Mouse (Mus musculus): ENCODE measurements around the gene Eef1b2.

- TF ChIP-seq POLR2A (IDR thresholded peaks at IDR 0.05; ENCODE audit: control insufficient read depth, low read depth, low read length) (no peak), CTCF (IDR thresholded peaks at IDR 0.05; ENCODE audit: control insufficient read depth, insufficient read depth, insufficient replicate concordance, low read depth, low read length) (no peak)
Observed at GRCm38 (mm10) chr1:63225890-63226289, 49.3 kb downstream of the Eef1b2 start.

All from testis, adult 2 months (tissue).